Mouse (Mus musculus): ENCODE results near the gene Dnajc5g.

DNA sequence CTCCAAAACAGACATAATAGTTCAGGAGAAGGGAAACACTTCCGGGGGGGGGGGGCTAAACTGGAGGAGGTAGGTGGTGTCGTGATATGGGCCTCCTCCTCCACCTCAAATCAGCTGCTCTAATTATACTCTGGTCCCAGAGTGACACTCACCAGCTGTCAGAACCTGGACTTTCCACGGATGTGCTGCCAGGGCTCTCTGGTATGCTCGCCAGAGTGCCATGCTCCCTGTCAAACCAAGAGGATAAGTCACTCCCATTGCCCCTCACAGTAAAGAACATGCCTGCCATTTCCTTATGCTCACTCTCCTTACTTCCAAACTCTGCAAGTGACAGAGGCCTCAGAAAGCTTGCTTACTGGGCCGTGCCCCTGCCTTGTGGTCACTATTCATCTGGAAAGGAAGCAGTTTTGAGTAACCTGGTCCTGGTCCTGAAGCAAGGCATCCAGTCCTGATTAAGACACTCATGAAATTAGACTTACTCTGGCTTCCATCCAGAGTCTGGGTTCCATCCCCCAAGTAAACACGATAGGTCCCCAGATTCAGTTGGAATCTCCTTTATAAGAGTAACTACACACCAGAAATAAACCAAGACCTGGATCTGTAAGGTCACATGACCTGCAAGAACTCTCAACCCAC lies 47.5 kb downstream of the Dnajc5g start:
- TF ChIP-seq POLR2A (IDR thresholded peaks at IDR 0.05; ENCODE audit: control insufficient read depth, extremely low read depth, insufficient read depth, low read length, poor library complexity), result no peak
- no peak for TF ChIP-seq CTCF (IDR thresholded peaks at IDR 0.05; ENCODE audit: borderline replicate concordance, control insufficient read depth, extremely low read depth, insufficient read depth, low read length, poor library complexity)

Measured in thymus, adult 2 months (tissue).